Mouse (Mus musculus) kidney, adult 2 months (tissue): ENCODE measurements around the gene Fam193b. TPM values are rescaled to one million over a fixed set of nuclear protein-coding genes. Genes with fewer than 3 reads are reported as not detected.

Experiments used
- DNase-seq: peaks from one replicate; pipeline ENCODE4 v3.0.0; 2021
- H3K27ac ChIP-seq: fragments of 200-500 bp; 2 replicates; pipeline ENCODE4 v1.5.1; 2012; ENCODE audit warnings: low read depth, low read length, control low read depth, inconsistent platforms; ENCODE audit not compliant: insufficient read depth
- H3K27me3 ChIP-seq: fragments of 200-500 bp; replicated peaks from 2 replicates; pipeline ENCODE4 v1.6.1; 2012; ENCODE audit warnings: mild to moderate bottlenecking, moderate library complexity, low read length, inconsistent platforms; ENCODE audit not compliant: control insufficient read depth, insufficient read depth
- H3K36me3 ChIP-seq: fragments of 200-500 bp; 2 replicates; pipeline ENCODE4 v1.6.1; 2012; ENCODE audit warnings: mild to moderate bottlenecking, moderate library complexity, low read length, inconsistent platforms; ENCODE audit not compliant: control insufficient read depth, insufficient read depth
- H3K4me1 ChIP-seq: fragments of 200-500 bp; 2 replicates; pipeline ENCODE4 v1.6.1; 2011; ENCODE audit warnings: low read length; ENCODE audit not compliant: control insufficient read depth, insufficient read depth
- H3K4me3 ChIP-seq: fragments of 200-500 bp; 2 replicates; pipeline ENCODE4 v1.5.1; 2011; ENCODE audit warnings: mild to moderate bottlenecking, low read depth, low read length, control low read depth; ENCODE audit not compliant: insufficient read depth
- CTCF ChIP-seq: fragments of 200-500 bp; conservative IDR thresholded peaks from 2 replicates; pipeline ENCODE4 v1.5.1; 2011; ENCODE audit warnings: low read depth, mild to moderate bottlenecking, control low read depth, low read length, moderate library complexity, mixed read lengths; ENCODE audit not compliant: insufficient read depth, insufficient read length
- POLR2A ChIP-seq: fragments of 200-500 bp; IDR thresholded peaks from one replicate; pipeline ENCODE4 v1.6.1; 2011; ENCODE audit warnings: low read depth, low read length, control low read depth
- WGBS: fragments of 180-500 bp; shearing (Covaris S2); methylation state at CpG from one replicate; pipeline ENCODE4 v1.1.7; 2018; 5-methylcytosine and 5-hydroxymethylcytosine counted together
- polyA plus RNA-seq: library from polyadenylated mRNA; depleted of rRNA; stranded (reverse); fragments of >200 nt; gene quantifications from 2 replicates; pipeline ENCODE4 v1.2.3, GENCODE M21; 2012

Gene Fam193b
- polyA plus RNA-seq, 1 experiment = 85.6 TPM

- TF ChIP-seq CTCF = no peak
- H3K36me3 ChIP-seq = no peaks in the 10 kb centered on the region
- H3K4me1 ChIP-seq = 0 out of 2 replicates have a peak, but pooled peaks cover 4% of the 10 kb centered on the region
- no peak overlapping the region for H3K4me3 ChIP-seq
- no peaks in the 10 kb centered on the region for H3K27me3 ChIP-seq
- H3K27ac ChIP-seq = no peak overlapping the region
- no peak for DNase-seq
- 40% methylated on average over 9 of the region's 9 CpGs for WGBS
Measured at GRCm38 (mm10) chr13:55513828-55514227, 57.1 kb downstream of the Fam193b start.

DNA sequence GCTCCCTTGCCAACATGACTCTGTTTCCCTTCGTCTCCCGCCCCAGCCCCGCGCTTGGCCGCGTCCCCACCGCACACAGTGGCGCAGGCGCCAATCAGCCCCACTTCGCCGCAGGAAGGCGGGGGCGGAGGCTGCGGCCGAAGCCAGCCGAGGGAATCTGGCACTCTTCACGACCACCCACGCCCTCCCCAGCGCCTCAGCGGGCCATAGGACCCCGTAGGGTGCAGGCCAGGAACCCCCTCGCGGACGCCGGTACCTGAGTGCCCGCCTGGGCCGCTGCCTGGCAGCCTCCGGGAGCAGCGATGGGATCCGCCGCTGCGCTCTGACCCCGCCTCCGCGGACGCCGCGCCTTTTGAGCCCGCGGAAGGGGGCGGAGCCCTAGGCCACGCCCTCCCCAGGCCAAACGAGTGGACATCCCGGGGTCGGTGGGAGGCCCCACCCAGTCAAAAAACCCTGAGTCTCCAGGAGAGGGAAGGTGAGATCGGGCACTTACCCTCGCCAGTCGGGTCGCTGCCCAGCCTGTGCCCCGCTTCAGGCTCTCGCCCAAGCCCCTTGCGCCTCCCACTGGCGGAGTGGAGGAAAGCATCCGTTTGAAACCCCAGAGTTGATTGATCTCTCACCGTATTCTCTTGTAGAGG, 57.7 kb downstream of the Fam193b start, which contains the start of gene Pdlim7:
TSS of gene Pdlim7 (minus strand) at position 566 of the 638 bp plus-strand sequence.
- DNase-seq = peak; percentile 92
- TF ChIP-seq CTCF (peak; percentile 74), POLR2A (peak; percentile 94)
- Histone ChIP-seq H3K4me3 (peak within 1 kb of the TSS; percentile 81), H3K36me3 (no peaks in the 10 kb centered on the region), H3K4me1 (0 out of 2 replicates have a peak, but pooled peaks cover 4% of the 10 kb centered on the region), H3K27me3 (no peaks in the 10 kb centered on the region), H3K27ac (peak within 1 kb of the TSS; percentile 67; the same call in 1 of the 2 replicates)
- under 1% methylated on average over 55 of the region's 55 CpGs for WGBS

GRCm38 (mm10) chr13:55512379-55513031, 58.4 kb downstream of the Fam193b start:
- TF ChIP-seq POLR2A (no peak), CTCF (no peak)
- no peaks in the 10 kb centered on the region for H3K27me3 ChIP-seq
- H3K27ac ChIP-seq = no peak overlapping the region
- DNase-seq = peak; percentile 76
- 2% methylated on average over 25 of the region's 25 CpGs for WGBS
- 0 out of 2 replicates have a peak, but pooled peaks cover 4% of the 10 kb centered on the region for H3K4me1 ChIP-seq
- H3K36me3 ChIP-seq = no peaks in the 10 kb centered on the region
- peak overlapping the region; percentile 81 for H3K4me3 ChIP-seq

DNA sequence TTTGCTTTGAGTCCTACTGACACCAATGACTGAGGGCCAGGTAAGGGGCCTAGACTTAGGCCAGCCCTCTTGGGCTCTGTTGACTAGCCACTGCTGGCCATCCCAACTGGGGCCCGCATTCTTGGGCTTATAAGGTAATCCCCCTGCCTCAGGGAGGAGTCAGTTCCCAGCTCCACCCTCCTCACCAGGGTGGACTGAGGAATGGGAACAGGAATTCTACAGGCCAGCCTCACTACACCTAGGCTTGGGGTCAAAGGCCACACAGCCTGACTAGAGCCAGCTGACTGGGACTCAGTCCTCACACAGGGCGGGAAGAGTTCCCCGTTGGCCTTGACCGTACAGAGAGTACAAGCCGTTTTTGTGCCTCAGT, 59.4 kb downstream of the Fam193b start:
- no peak for DNase-seq
- Histone ChIP-seq H3K4me3 (no peak overlapping the region), H3K27ac (peak overlapping the region; percentile 81), H3K4me1 (0 out of 2 replicates have a peak, but pooled peaks cover 4% of the 10 kb centered on the region), H3K27me3 (no peaks in the 10 kb centered on the region), H3K36me3 (no peaks in the 10 kb centered on the region)
- WGBS = 48% methylated on average over 5 of the region's 5 CpGs
- TF ChIP-seq POLR2A = no peak
- no peak for TF ChIP-seq CTCF

- WGBS = 53% methylated on average over 6 of the region's 6 CpGs
- TF ChIP-seq POLR2A (no peak), CTCF (no peak)
- Histone ChIP-seq H3K27me3 (no peaks in the 10 kb centered on the region), H3K4me3 (no peak overlapping the region), H3K36me3 (no peaks in the 10 kb centered on the region), H3K27ac (peak overlapping the region; percentile 81), H3K4me1 (0 out of 2 replicates have a peak, but pooled peaks cover 4% of the 10 kb centered on the region)
- peak; percentile 86 for DNase-seq
Measured at GRCm38 (mm10) chr13:55510668-55511491, 60.0 kb downstream of the Fam193b start.

- Histone ChIP-seq H3K36me3 (no peaks in the 10 kb centered on the region), H3K27me3 (no peaks in the 10 kb centered on the region), H3K4me1 (0 out of 2 replicates have a peak, but pooled peaks cover 4% of the 10 kb centered on the region), H3K4me3 (no peak overlapping the region), H3K27ac (peak overlapping the region; percentile 49; the same call in 1 of the 2 replicates)
- DNase-seq = no peak
- 52% methylated on average over 3 of the region's 3 CpGs for WGBS
- TF ChIP-seq POLR2A = no peak
Measured at GRCm38 (mm10) chr13:55510332-55510667, 60.6 kb downstream of the Fam193b start.

GRCm38 (mm10) chr13:55508531-55508930, 62.4 kb downstream of the Fam193b start:
- Histone ChIP-seq H3K36me3 (no peaks in the 10 kb centered on the region), H3K27me3 (no peaks in the 10 kb centered on the region), H3K27ac (no peak overlapping the region), H3K4me1 (0 out of 2 replicates have a peak, but pooled peaks cover 4% of the 10 kb centered on the region), H3K4me3 (no peak overlapping the region)
- TF ChIP-seq CTCF = no peak
- TF ChIP-seq POLR2A = no peak
- DNase-seq = no peak
- 98% methylated on average over 10 of the region's 10 CpGs for WGBS
